Mouse (Mus musculus): ENCODE data around the gene Nwd1. TPM values are rescaled to one million over a fixed set of nuclear protein-coding genes. Genes with fewer than 3 reads are reported as not detected.

Nwd1 gene
- polyA plus RNA-seq, 1 experiment from 2014 or later = 0.23 TPM

DNA sequence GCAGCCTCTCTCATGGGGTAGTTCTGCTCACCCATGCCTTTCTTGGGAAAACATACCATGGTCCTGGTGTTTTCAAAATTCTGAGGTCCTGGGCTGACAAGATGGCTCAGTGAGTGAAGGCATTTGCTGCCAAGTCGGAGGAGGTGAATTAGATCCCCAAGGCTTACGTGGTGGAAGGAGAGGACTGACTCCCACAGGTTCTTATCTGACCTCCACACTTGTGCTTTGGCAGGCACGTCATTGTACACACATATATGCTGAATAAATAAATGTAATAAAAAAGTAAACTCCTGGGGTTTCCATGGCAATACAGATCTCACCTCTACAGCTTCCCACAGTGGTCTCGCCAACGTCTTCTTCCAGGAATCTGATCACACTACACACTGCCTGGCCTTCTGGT is 70.1 kb downstream of the Nwd1 start:
- Histone ChIP-seq H3K36me3 (no peaks in the 10 kb centered on the region), H3K4me3 (no peak overlapping the region), H3K9ac (no peak overlapping the region), H3K4me1 (replicated peaks) (no peaks in the 10 kb centered on the region), H3K9me3 (replicated peaks) (no peaks in the 10 kb centered on the region), H3K27ac (no peak overlapping the region), H3K27me3 (no peaks in the 10 kb centered on the region), H3K4me2 (no peak overlapping the region)
- WGBS = 63% methylated on average over 5 of the region's 5 CpGs
- no peak for ATAC-seq (replicated peaks; ENCODE audit: insufficient number of reproducible peaks, insufficient read depth, low FRiP score, low read depth)

DNA sequence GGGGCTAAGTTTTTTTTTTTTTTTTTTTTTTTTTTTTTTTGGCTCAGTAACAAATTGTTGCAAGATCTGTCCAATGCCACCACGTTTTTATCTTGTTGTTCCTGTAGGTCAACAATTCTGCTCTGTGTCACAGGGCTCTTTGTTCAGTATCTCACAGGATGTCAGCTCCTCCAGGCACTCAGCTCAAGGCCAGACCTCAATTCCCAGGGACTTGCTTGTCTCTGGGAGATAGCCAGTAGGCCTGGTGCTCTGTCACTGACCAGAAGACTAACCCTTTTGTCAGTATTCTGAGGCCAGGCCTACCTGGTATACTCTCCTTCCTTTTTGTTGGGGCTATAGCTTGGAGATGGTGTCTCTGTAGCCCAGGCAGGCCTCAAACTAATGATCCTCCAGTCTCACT is 74.0 kb downstream of the Nwd1 start:
- ATAC-seq (replicated peaks; ENCODE audit: insufficient number of reproducible peaks, insufficient read depth, low FRiP score, low read depth) = no peak
- WGBS = 3% methylated on average over 1 of the region's 1 CpGs
- no peaks in the 10 kb centered on the region for H3K9me3 ChIP-seq (replicated peaks)
- peaks cover 11% of the 10 kb centered on the region for H3K4me1 ChIP-seq (replicated peaks)
- H3K27me3 ChIP-seq = no peaks in the 10 kb centered on the region
- no peak overlapping the region for H3K27ac ChIP-seq
- H3K4me3 ChIP-seq = no peak overlapping the region
- no peak overlapping the region for H3K9ac ChIP-seq
- H3K4me2 ChIP-seq = no peak overlapping the region
- peaks cover 5% of the 10 kb centered on the region for H3K36me3 ChIP-seq

DNA sequence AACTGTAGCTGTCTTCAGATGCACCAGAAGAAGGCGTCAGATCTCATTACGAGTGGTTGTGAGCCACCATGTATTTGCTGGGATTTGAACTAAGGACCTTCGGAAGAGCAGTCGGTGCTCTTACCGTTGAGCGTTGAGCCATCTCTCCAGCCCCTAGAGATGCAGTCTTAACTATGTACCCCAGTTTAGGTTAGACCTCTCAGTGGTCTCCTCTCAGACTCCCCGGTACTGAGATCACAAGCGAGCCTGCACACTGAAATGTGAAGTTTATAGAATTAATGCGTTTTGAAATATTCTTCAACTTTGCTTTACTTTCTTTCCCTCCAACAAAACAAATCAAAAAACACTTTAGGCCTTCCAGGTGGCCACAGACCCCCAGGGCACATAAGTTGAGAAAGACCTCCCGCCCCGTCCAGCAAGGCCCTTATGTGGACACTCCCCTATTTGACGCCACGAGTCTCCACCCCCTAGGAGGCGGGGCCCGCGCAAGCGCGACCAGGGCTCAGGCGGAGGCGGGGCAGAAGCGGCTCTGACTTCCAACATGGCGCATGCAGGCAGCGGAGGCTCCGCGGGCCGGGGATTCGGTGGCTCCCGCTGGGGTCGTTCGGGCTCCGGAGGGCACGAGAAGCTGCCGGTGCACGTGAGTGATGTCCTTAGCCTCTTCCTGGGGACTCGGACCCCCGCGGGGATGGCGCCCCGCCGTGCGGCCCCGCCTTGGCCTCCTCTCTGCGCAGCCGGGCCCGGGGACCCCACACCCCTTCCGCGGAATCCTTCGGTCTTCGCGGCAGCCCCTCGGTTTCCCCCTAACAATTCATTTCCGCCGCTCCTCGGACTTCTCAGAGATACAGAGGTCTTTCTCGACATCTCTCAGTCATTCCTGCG is 76.5 kb downstream of the Nwd1 start, which contains the start of gene Sin3b:
Gene Sin3b, plus strand, starts transcription at position 517 of the 882 bp plus-strand sequence.
- no peaks in the 10 kb centered on the region for H3K27me3 ChIP-seq
- H3K9me3 ChIP-seq (replicated peaks) = no peaks in the 10 kb centered on the region
- peak within 1 kb of the TSS; percentile 93 for H3K4me2 ChIP-seq
- peak within 1 kb of the TSS; percentile 85 for H3K4me3 ChIP-seq
- H3K4me1 ChIP-seq (replicated peaks) = peaks cover 11% of the 10 kb centered on the region
- peak within 1 kb of the TSS; percentile 93 for H3K9ac ChIP-seq
- peaks cover 30% of the 10 kb centered on the region for H3K36me3 ChIP-seq
- ATAC-seq (replicated peaks; ENCODE audit: insufficient number of reproducible peaks, insufficient read depth, low FRiP score, low read depth) = peak; percentile 94
- H3K27ac ChIP-seq = peak within 1 kb of the TSS; percentile 35; the same call in 1 of the 2 replicates
- WGBS = 13% methylated on average over 56 of the region's 56 CpGs

DNA sequence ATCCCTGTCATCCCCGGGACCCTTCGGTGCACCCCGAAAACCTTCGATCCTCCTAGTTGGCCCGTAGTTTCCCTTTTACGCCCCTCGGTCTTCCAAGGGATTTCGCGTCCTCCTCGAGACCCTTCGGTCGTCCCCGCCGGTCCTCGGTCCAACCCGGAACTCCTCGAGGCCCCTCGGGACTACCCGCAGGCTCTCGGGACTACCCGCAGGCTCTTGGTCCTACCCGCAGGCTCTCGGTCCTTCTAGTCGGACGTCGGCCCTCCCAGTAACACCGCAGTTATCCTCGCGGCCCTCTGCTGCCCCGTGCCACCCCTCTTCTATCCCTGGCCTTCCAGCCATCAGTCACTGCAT is 77.1 kb downstream of the Nwd1 start:
- H3K27me3 ChIP-seq = no peaks in the 10 kb centered on the region
- H3K4me1 ChIP-seq (replicated peaks) = peaks cover 11% of the 10 kb centered on the region
- peak overlapping the region; percentile 35; the same call in 1 of the 2 replicates for H3K27ac ChIP-seq
- ATAC-seq (replicated peaks; ENCODE audit: insufficient number of reproducible peaks, insufficient read depth, low FRiP score, low read depth) = peak; percentile 50; the same call in 1 of the 2 replicates
- peak overlapping the region; percentile 85 for H3K4me3 ChIP-seq
- under 1% methylated on average over 30 of the region's 30 CpGs for WGBS
- H3K36me3 ChIP-seq = peaks cover 36% of the 10 kb centered on the region
- H3K9me3 ChIP-seq (replicated peaks) = no peaks in the 10 kb centered on the region
- peak overlapping the region; percentile 93 for H3K9ac ChIP-seq
- peak overlapping the region; percentile 93 for H3K4me2 ChIP-seq

- H3K4me1 ChIP-seq (replicated peaks) = peaks cover 13% of the 10 kb centered on the region
- H3K27me3 ChIP-seq = no peaks in the 10 kb centered on the region
- no peak overlapping the region for H3K4me3 ChIP-seq
- no peak for ATAC-seq (replicated peaks; ENCODE audit: insufficient number of reproducible peaks, insufficient read depth, low FRiP score, low read depth)
- H3K4me2 ChIP-seq = no peak overlapping the region
- WGBS = 74% methylated on average over 1 of the region's 1 CpGs
- H3K9ac ChIP-seq = no peak overlapping the region
- H3K9me3 ChIP-seq (replicated peaks) = no peaks in the 10 kb centered on the region
- no peak overlapping the region for H3K27ac ChIP-seq
- peaks cover 83% of the 10 kb centered on the region for H3K36me3 ChIP-seq
Measured at GRCm38 (mm10) chr8:72728636-72729035, 82.1 kb downstream of the Nwd1 start.

GRCm38 (mm10) chr8:72735001-72735400 is 88.5 kb downstream of the Nwd1 start:
- Histone ChIP-seq H3K4me2 (no peak overlapping the region), H3K4me1 (replicated peaks) (no peaks in the 10 kb centered on the region), H3K4me3 (no peak overlapping the region), H3K27me3 (no peaks in the 10 kb centered on the region), H3K27ac (peak overlapping the region; percentile 67), H3K9ac (no peak overlapping the region), H3K36me3 (peaks cover 91% of the 10 kb centered on the region), H3K9me3 (replicated peaks) (no peaks in the 10 kb centered on the region)
- WGBS = 63% methylated on average over 5 of the region's 5 CpGs
- peak; percentile 59; the same call in 1 of the 2 replicates for ATAC-seq (replicated peaks; ENCODE audit: insufficient number of reproducible peaks, insufficient read depth, low FRiP score, low read depth)

GRCm38 (mm10) chr8:72736868-72737267 is 90.4 kb downstream of the Nwd1 start:
- no peak overlapping the region for H3K4me3 ChIP-seq
- peaks cover 86% of the 10 kb centered on the region for H3K36me3 ChIP-seq
- H3K27me3 ChIP-seq = no peaks in the 10 kb centered on the region
- H3K27ac ChIP-seq = no peak overlapping the region
- H3K4me2 ChIP-seq = no peak overlapping the region
- H3K9ac ChIP-seq = no peak overlapping the region
- no peaks in the 10 kb centered on the region for H3K4me1 ChIP-seq (replicated peaks)
- no peaks in the 10 kb centered on the region for H3K9me3 ChIP-seq (replicated peaks)
- no peak for ATAC-seq (replicated peaks; ENCODE audit: insufficient number of reproducible peaks, insufficient read depth, low FRiP score, low read depth)

GRCm38 (mm10) chr8:72746061-72746460 is 99.5 kb downstream of the Nwd1 start:
- Histone ChIP-seq H3K36me3 (peaks cover 95% of the 10 kb centered on the region), H3K4me3 (no peak overlapping the region), H3K9me3 (replicated peaks) (no peaks in the 10 kb centered on the region), H3K4me2 (no peak overlapping the region), H3K27ac (no peak overlapping the region), H3K27me3 (no peaks in the 10 kb centered on the region), H3K9ac (no peak overlapping the region), H3K4me1 (replicated peaks) (no peaks in the 10 kb centered on the region)
- ATAC-seq (replicated peaks; ENCODE audit: insufficient number of reproducible peaks, insufficient read depth, low FRiP score, low read depth) = no peak
- 41% methylated on average over 5 of the region's 5 CpGs for WGBS

DNA sequence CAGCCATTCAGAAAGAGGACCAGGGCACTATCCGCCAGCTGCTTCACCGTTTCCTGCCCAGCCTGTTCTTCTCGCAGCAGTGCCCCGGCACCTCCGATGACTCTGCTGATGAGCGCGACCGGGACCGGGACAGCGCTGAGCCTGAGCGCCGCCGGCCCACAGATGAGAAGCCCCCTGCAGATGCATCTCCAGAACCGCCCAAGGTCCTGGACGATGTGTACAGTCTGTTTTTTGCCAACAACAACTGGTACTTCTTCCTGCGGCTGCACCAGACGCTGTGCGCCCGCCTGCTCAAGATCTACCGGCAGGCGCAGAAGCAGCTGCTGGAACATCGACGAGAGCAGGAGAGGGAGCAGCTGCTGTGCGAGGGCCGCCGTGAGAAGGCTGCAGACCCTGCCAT is 103.3 kb downstream of the Nwd1 start:
- 91% methylated on average over 26 of the region's 26 CpGs for WGBS
- Histone ChIP-seq H3K27me3 (no peaks in the 10 kb centered on the region), H3K9ac (no peak overlapping the region), H3K9me3 (replicated peaks) (no peaks in the 10 kb centered on the region), H3K4me3 (no peak overlapping the region), H3K4me1 (replicated peaks) (no peaks in the 10 kb centered on the region), H3K36me3 (peaks cover 94% of the 10 kb centered on the region), H3K27ac (no peak overlapping the region), H3K4me2 (no peak overlapping the region)
- ATAC-seq (replicated peaks; ENCODE audit: insufficient number of reproducible peaks, insufficient read depth, low FRiP score, low read depth) = no peak

- H3K36me3 ChIP-seq = peaks cover 92% of the 10 kb centered on the region
- H3K9me3 ChIP-seq (replicated peaks) = no peaks in the 10 kb centered on the region
- no peaks in the 10 kb centered on the region for H3K4me1 ChIP-seq (replicated peaks)
- no peak overlapping the region for H3K27ac ChIP-seq
- H3K27me3 ChIP-seq = no peaks in the 10 kb centered on the region
- 96% methylated on average over 6 of the region's 6 CpGs for WGBS
- H3K4me3 ChIP-seq = no peak overlapping the region
- ATAC-seq (replicated peaks; ENCODE audit: insufficient number of reproducible peaks, insufficient read depth, low FRiP score, low read depth) = no peak
- H3K9ac ChIP-seq = no peak overlapping the region
- H3K4me2 ChIP-seq = no peak overlapping the region
Measured at GRCm38 (mm10) chr8:72750266-72750665, 103.8 kb downstream of the Nwd1 start.

- no peaks in the 10 kb centered on the region for H3K4me1 ChIP-seq (replicated peaks)
- H3K4me2 ChIP-seq = no peak overlapping the region
- no peak overlapping the region for H3K9ac ChIP-seq
- WGBS = 81% methylated on average over 3 of the region's 3 CpGs
- peaks cover 92% of the 10 kb centered on the region for H3K36me3 ChIP-seq
- no peaks in the 10 kb centered on the region for H3K27me3 ChIP-seq
- ATAC-seq (replicated peaks; ENCODE audit: insufficient number of reproducible peaks, insufficient read depth, low FRiP score, low read depth) = no peak
- H3K9me3 ChIP-seq (replicated peaks) = no peaks in the 10 kb centered on the region
- H3K4me3 ChIP-seq = no peak overlapping the region
- no peak overlapping the region for H3K27ac ChIP-seq
Measured at GRCm38 (mm10) chr8:72751126-72751525, 104.6 kb downstream of the Nwd1 start.

DNA sequence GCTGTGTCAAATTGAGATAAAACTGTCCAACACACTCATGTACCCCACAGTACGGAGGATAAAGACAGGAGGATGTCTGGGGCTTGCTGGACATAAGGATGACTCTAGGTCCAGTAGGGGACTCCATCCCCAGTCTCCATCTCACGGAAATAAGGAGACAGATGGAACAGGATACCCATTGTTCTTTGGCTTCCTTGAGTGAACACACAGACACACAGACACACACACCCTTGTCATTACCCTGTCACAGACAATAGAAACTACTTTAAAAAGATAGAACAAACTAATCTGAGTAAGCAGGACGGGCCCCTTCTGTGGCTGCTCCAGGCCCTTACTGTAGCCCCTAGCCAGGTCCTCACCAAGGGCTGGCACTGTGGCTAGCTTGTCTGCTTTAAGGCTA is 105.8 kb downstream of the Nwd1 start:
- no peak overlapping the region for H3K4me3 ChIP-seq
- no peak overlapping the region for H3K27ac ChIP-seq
- WGBS = 74% methylated on average over 3 of the region's 3 CpGs
- no peaks in the 10 kb centered on the region for H3K27me3 ChIP-seq
- no peak overlapping the region for H3K4me2 ChIP-seq
- H3K9ac ChIP-seq = no peak overlapping the region
- peaks cover 92% of the 10 kb centered on the region for H3K36me3 ChIP-seq
- no peaks in the 10 kb centered on the region for H3K9me3 ChIP-seq (replicated peaks)
- no peak for ATAC-seq (replicated peaks; ENCODE audit: insufficient number of reproducible peaks, insufficient read depth, low FRiP score, low read depth)
- H3K4me1 ChIP-seq (replicated peaks) = no peaks in the 10 kb centered on the region

All from heart, embryonic 15.5 days (tissue).